In the genomic region with DNA sequence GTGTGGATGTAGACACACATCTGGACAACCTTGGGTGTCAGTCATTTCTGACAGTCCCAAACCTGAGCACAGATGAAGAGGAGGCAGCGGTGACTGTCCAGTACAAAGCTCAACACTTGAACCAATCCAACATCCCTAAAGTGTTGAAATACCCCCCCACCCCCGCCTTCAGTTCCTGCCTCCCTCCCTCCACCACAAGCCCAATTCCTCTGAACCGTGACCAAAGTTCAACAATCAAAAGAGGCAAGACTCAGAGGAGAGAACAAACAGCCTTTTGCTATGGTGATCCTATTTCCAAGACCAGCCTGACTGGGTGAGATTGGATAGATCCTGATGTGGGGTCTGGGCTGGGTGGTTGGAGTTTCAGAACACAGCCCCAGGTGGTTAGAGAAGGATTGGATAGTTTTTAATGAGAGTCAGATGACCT, we compare ENCODE assay signal across 8 mouse cellular contexts. TPM values are rescaled to one million over a fixed set of nuclear protein-coding genes. Genes with fewer than 3 reads are reported as not detected.
DNase-seq lines count a peak whose midpoint lies in the region; ATAC-seq lines count a peak whose summit lies in the region.

No protein-coding gene starts in this region.

- H3K36me3 ChIP-seq in embryonic facial prominence, embryonic 14.5 days (ENCODE audit: control insufficient read depth, insufficient read depth, low read length), result no peaks in the 10 kb centered on the region
- no peaks in the 10 kb centered on the region for H3K36me3 ChIP-seq in kidney, embryonic 15.5 days
- H3K36me3 ChIP-seq in midbrain, embryonic 11.5 days (ENCODE audit: control insufficient read depth, insufficient read depth, low read length), result no peaks in the 10 kb centered on the region

- ATAC-seq in embryonic facial prominence, embryonic 14.5 days (ENCODE audit: low read depth), result peak; percentile 63
- ATAC-seq in kidney, embryonic 15.5 days (replicated peaks; ENCODE audit: low FRiP score), result peak; percentile 86
- ATAC-seq in midbrain, embryonic 11.5 days (ENCODE audit: low FRiP score), result peak; percentile 80

- H3K9ac ChIP-seq in embryonic facial prominence, embryonic 14.5 days (ENCODE audit: low read depth, low read length), result no peak overlapping the region
- no peak overlapping the region for H3K9ac ChIP-seq in kidney, embryonic 15.5 days
- no peak overlapping the region for H3K9ac ChIP-seq in midbrain, embryonic 11.5 days (ENCODE audit: low read length)

- no peaks in the 10 kb centered on the region for H3K27me3 ChIP-seq in embryonic facial prominence, embryonic 14.5 days (replicated peaks; ENCODE audit: control insufficient read depth, insufficient read depth, low read length)
- H3K27me3 ChIP-seq in kidney, embryonic 15.5 days, result no peaks in the 10 kb centered on the region
- H3K27me3 ChIP-seq in midbrain, embryonic 11.5 days (ENCODE audit: control insufficient read depth, insufficient read depth, low read length), result no peaks in the 10 kb centered on the region

- H3K9me3 ChIP-seq in embryonic facial prominence, embryonic 14.5 days (ENCODE audit: control insufficient read depth, low read length), result no peaks in the 10 kb centered on the region
- no peaks in the 10 kb centered on the region for H3K9me3 ChIP-seq in kidney, embryonic 15.5 days (replicated peaks)
- no peaks in the 10 kb centered on the region for H3K9me3 ChIP-seq in midbrain, embryonic 11.5 days (ENCODE audit: control insufficient read depth, low read length)

- H3K27ac ChIP-seq in embryonic facial prominence, embryonic 14.5 days (replicated peaks; ENCODE audit: low read depth, low read length), result 0 out of 2 replicates have a peak overlapping the region, but pooled peaks have one; percentile 1
- H3K27ac ChIP-seq in kidney, embryonic 15.5 days, result peak overlapping the region; percentile 80
- peak overlapping the region; percentile 6; the same call in 1 of the 2 replicates for H3K27ac ChIP-seq in midbrain, embryonic 11.5 days (ENCODE audit: low read depth, low read length)

- H3K4me2 ChIP-seq in embryonic facial prominence, embryonic 14.5 days (ENCODE audit: low read depth, low read length), result 0 out of 2 replicates have a peak overlapping the region, but pooled peaks have one; percentile 40
- H3K4me2 ChIP-seq in kidney, embryonic 15.5 days, result peak overlapping the region; percentile 41; the same call in 1 of the 2 replicates
- H3K4me2 ChIP-seq in midbrain, embryonic 11.5 days, result peak overlapping the region; percentile 14; the same call in 1 of the 2 replicates

- H3K4me1 ChIP-seq in embryonic facial prominence, embryonic 14.5 days (ENCODE audit: control insufficient read depth, insufficient read depth, low read length), result peaks cover 15% of the 10 kb centered on the region; the same call in 1 of the 2 replicates
- peaks cover 60% of the 10 kb centered on the region for H3K4me1 ChIP-seq in kidney, embryonic 15.5 days
- H3K4me1 ChIP-seq in midbrain, embryonic 11.5 days (ENCODE audit: control insufficient read depth, insufficient read depth, low read length), result peaks cover 19% of the 10 kb centered on the region

- H3K4me3 ChIP-seq in embryonic facial prominence, embryonic 14.5 days (ENCODE audit: low read depth, low read length), result no peak overlapping the region
- H3K4me3 ChIP-seq in kidney, embryonic 15.5 days (replicated peaks), result no peak overlapping the region
- no peak overlapping the region for H3K4me3 ChIP-seq in midbrain, embryonic 11.5 days (ENCODE audit: low read depth, low read length)

- DNase-seq in Muller cell, postnatal 12 days (ENCODE audit: inconsistent ontology term), result peak; percentile 32
- DNase-seq in embryonic facial prominence, embryonic 14.5 days (ENCODE audit: low spot score), result peak; percentile 76
- DNase-seq in midbrain, embryonic 11.5 days (ENCODE audit: low spot score, missing footprints), result peak; percentile 92
- DNase-seq in thymus, postnatal 36 days, result no peak
- no peak for DNase-seq in frontal cortex, postnatal 36 days (ENCODE audit: low spot score in 2 of 2)
- no peak for DNase-seq in ovary, postnatal 10 days (ENCODE audit: low spot score)
- no peak for DNase-seq in heart, postnatal 4 days

- WGBS in embryonic facial prominence, embryonic 14.5 days, result 5% methylated on average over 3 of the region's 3 CpGs
- 19% methylated on average over 3 of the region's 3 CpGs for WGBS in kidney, embryonic 15.5 days
- WGBS in midbrain, embryonic 11.5 days, result 15% methylated on average over 3 of the region's 3 CpGs

RNA-seq across cellular contexts. Expression of a gene that starts 4.5 kb away (rescaled TPM):
- 61.8 and 61.9 TPM in 2 replicates for polyA plus RNA-seq in embryonic facial prominence, embryonic 14.5 days (2014; fragmentation: Nextera tagmentation; extraction: Ambion mirVana)
- polyA plus RNA-seq in kidney, embryonic 15.5 days (2015; fragmentation: Nextera tagmentation; extraction: Ambion mirVana), result 78.2 and 89.0 TPM in 2 replicates
- polyA plus RNA-seq in midbrain, embryonic 11.5 days (2014; fragmentation: Nextera tagmentation; extraction: Ambion mirVana), result 79.9 and 95.4 TPM in 2 replicates
- 10 to 100 TPM; 54.0 to 55.5 TPM for total RNA-seq in heart, postnatal 4 days (2021)

RNA-seq across cellular contexts. Expression of a gene that starts 41.9 kb away (rescaled TPM):
- 37.1 and 44.2 TPM in 2 replicates for polyA plus RNA-seq in embryonic facial prominence, embryonic 14.5 days (2014; fragmentation: Nextera tagmentation; extraction: Ambion mirVana)
- 45.9 and 51.9 TPM in 2 replicates for polyA plus RNA-seq in kidney, embryonic 15.5 days (2015; fragmentation: Nextera tagmentation; extraction: Ambion mirVana)
- polyA plus RNA-seq in midbrain, embryonic 11.5 days (2014; fragmentation: Nextera tagmentation; extraction: Ambion mirVana), result 55.5 and 58.5 TPM in 2 replicates
- 10 to 100 TPM; 20.6 to 22.7 TPM for total RNA-seq in heart, postnatal 4 days (2021)

Comparison
In these comparisons a context has a peak if more than half of its experiments do, and no peak if none do; other contexts are left out.
1. DNase-seq: peak in Muller cell, postnatal 12 days (single experiment), embryonic facial prominence, embryonic 14.5 days (single experiment) and midbrain, embryonic 11.5 days (single experiment); none in thymus, postnatal 36 days (0 of 2), frontal cortex, postnatal 36 days (0 of 2), ovary, postnatal 10 days (single experiment) and heart, postnatal 4 days (single experiment).
2. H3K27ac ChIP-seq: peak in every context shown above with its lines; median percentile 80 in kidney, embryonic 15.5 days; 6 in midbrain, embryonic 11.5 days; 1 in embryonic facial prominence, embryonic 14.5 days.
3. Peak in every context shown above with its lines, with median percentiles within 50 percentile points of each other: ATAC-seq and H3K4me2 ChIP-seq.